Mouse (Mus musculus): ENCODE measurements at regions not wholly inside any gene's neighbourhood (a gene's known extent, or its start where the extent isn't known, plus 50 kb on each side); places are given as distances from the start of the nearest gene placed in this dataset.
"Not testable (repeated sequence)": the region's sequence is repeated elsewhere in the genome, so short reads cannot be mapped to it uniquely, and the experiment has no call there.

DNA sequence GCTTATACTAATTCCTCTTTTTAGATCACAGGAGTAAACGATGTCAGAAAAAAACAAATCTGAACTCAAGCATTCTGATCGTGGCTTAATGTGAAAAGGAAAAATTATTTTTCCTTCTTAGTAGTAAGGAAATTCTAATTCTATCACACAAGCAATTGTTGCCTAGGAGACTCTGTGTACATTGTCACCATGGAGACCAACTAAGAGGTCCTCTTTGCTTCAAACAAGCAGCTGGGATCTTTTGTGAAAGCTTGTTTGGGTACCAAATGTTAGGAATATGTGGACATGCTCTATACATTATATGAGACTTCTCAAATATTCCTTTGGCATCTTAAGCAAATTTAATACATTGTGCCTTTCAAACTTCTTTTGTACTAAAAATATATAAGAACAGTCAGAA lies 345.9 kb upstream of the Atp10a start:
- no peak for DNase-seq (ENCODE audit: low spot score in 2 of 2)

DNA sequence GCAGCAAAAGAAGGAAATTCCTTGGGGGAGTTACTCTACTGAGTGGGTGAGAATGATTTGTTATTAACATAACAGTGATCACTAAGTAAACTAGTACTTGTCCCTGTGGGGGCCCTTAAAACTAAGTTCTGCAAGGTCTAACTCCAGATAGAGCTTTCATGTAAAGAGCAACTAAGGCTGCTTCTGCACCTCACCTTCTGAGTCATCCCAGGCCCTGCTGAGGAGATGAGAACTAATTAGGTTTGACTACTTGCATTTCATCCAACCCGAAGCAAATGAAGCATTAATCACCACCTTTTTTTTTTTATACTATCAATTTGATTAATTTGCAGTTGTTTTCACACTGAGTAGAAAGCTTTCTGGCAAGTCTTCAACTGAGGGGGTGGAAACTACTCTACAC lies 333.6 kb upstream of the Atp10a start:
- no peak for DNase-seq (ENCODE audit: low spot score in 2 of 2)

DNA sequence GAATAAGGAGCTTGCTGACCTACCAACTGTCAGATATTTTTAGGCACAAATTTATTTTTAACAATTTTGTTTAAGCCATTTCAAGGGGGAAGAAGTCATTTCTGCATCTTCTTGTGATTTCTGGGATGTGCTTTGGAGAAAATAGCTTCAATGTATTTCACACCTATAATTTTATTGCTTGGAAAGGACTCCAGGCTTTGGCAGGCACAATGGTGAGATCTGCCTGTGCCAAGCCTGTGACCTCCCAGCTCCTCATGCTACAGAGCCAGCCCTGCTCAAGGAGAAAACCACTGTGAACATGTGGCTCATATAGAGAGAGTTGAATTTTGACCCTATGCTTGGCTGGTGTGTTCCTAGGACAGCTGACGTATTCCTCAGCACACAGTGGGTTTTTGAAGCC lies 288.6 kb upstream of the Atp10a start:
- DNase-seq (ENCODE audit: low spot score in 2 of 2): peak in 1 of 2 experiments; percentile 8

DNA sequence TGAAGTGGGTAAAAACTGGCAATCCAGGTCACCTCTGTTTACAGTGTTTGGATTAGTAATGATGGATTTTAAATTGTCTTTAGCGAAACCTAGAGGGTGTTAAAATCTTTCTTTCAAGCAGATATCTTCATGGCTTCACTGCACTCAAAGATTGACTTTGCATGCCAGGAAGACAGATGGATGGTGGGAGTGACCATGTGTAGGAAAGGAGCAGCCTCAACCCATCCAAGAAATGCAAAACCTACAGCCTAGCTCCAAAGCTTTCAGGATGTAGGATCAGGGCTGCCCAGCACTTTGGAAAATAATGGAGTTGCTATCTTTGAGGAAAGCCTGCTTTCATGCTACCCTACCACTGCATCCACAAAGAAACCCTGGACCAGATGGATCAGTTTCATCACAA lies 272.6 kb upstream of the Atp10a start:
- peak in 1 of 2 experiments; percentile 74 for DNase-seq (ENCODE audit: low spot score in 2 of 2)

DNA sequence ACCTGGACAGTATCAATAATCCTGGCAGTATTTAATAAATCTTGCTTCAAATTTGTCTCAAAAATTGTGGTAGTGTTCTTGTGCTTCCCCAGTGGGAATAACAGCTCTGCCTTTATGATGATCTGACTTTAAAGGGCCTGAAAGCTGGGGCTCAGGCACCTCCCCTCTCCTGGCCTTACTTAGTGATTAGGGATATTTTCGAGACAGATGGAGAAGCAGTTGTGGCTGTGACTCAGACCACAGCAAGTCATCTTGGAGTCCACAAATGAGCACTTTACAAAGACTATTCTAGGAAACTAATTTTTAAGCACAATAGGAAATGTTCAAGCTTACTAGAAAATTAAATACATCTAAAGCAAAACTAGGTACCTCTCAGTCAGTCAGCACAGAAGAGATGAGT lies 267.6 kb upstream of the Atp10a start:
- DNase-seq (ENCODE audit: low spot score in 2 of 2): no peak

DNA sequence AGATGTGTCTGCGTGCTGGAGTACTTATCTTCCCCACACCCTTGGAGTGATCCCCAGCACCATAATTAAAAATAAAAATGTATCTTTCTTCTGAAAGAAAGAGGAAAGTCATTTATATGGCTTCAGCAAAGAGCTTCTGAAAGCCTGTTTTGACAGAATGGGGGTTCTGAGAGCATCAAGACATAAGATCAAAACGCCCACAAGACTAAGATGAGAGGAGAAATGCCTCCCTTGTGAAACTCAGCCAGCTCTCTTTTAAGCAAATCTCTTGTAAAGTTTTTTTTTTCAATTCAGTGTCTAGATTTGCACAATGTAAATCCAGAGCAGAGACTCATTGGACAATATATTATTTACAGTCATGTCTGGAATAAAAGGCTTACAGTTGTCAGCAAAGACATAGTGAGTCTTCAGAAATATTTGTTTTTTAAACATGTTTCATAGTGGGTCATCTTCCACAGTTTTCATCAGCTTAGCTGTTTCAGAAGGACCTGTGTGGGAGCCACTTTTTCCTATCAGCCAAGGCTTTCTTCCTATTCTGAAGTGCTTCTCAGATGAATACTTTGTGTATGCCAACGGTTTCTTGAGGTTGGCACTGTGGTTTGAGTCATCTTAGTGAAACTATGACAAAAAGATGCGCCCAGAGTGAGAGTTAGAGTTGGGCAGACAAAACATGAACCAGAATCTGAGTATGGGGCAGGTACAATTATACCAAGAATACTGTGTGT lies 263.4 kb upstream of the Atp10a start:
- DNase-seq (ENCODE audit: low spot score in 2 of 2): no peak

DNA sequence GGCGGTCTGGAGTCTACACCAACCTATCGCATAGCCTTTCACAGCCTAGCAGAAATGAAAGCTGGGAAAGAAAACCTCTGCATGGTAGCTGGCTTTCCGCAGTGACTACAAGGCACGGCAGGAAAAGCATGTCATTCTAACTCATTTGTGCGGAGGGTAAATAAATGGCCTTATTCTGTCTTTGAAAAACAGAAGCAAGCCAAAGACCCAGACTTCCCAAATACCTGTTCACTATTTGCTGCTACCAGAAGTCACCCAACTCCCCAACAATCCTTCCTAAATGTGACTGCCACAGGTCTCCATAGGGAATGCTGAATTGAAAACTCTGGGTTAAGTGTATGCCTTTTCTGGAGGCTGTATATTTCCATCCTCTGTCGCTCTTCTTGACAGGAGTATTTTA lies 258.0 kb upstream of the Atp10a start:
- DNase-seq (ENCODE audit: low spot score in 2 of 2): no peak

DNA sequence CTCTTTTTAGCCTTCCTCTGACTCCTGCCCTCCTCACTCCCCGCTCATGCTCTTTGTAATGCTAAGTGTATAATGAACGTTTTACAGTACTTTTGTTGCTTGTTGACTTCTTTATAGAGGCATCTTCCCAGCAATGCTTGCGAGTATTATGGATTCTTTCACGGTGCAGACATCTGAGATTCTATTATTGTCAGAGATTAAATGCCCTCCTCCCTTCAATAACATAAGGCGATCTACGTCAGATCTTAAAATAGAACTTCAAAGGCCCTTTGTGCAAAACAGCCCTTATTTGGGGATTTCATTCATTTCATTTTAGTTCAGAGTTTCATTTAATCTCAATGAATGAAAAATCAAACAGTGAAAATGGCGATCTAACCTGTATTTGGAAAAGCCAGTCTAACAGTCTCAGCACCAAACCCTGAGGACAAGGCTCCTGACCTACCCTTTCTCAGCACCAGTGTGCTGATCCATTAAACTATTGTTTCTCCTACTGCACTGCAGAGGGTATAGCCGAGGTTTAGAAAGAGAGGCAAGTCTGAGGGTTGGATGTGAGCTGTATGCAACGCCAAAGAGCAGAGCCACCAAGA lies 257.3 kb upstream of the Atp10a start:
- DNase-seq (ENCODE audit: low spot score in 2 of 2): no peak

DNA sequence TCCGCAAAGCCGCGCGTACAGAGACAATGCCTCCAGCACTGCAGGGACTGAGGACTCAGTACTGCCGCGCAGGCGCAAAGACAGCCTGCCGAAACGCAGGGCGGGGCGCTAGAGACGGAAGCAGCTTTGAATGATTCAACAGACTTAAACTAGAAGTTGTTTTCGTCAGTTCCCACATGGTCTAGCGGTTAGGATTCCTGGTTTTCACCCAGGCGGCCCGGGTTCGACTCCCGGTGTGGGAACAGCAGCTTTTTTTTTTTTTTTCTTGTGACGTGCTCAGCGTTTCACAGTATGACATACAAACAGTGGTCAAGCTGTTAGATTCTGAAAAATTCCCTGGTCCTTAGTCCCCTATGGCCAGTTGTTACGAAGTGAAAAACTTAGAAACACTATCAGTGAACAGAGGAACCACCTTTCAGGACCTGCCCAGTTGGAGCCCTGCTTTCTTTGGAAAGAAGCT lies 256.8 kb upstream of the Atp10a start:
- DNase-seq (ENCODE audit: low spot score in 2 of 2): peak; percentile 90 to 95

DNA sequence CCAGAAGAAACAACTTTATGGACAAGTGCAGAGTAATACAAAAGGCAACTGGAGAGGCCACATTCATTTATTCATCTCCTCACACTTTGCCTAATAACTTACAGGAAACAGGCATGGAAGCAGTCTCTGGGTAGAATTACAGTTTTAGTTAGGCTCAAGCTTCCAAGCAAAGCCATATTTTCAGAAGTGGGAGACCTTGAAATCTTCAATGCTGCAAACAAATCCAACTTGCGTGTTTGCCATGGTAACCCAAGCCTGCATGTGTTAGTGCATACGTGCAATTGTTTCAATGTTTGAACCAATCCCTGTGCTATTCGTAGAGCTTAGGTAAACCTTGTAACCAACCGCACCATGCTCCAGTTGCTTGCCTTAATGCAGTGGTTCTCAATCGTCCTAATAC lies 256.3 kb upstream of the Atp10a start:
- no peak for DNase-seq (ENCODE audit: low spot score in 2 of 2)

DNA sequence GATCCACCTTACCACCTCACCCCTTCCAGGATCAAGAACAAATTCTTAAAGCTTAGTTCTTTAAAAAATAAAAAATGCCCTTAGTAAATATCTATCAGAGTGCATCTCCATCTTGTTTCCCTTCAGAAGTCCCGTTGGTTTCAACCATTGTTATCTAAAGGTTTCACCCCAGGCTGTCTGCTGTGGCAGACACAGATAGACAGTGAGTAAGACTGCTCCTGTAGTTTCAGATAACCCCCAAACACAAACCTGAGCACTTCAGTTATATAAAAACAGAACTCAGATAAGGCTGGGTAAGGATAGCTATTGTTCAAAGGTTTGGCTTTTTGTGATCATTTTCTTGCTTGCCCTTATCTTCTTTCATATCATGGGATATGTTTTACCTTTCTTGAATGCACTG lies 255.4 kb upstream of the Atp10a start:
- no peak for DNase-seq (ENCODE audit: low spot score in 2 of 2)

DNA sequence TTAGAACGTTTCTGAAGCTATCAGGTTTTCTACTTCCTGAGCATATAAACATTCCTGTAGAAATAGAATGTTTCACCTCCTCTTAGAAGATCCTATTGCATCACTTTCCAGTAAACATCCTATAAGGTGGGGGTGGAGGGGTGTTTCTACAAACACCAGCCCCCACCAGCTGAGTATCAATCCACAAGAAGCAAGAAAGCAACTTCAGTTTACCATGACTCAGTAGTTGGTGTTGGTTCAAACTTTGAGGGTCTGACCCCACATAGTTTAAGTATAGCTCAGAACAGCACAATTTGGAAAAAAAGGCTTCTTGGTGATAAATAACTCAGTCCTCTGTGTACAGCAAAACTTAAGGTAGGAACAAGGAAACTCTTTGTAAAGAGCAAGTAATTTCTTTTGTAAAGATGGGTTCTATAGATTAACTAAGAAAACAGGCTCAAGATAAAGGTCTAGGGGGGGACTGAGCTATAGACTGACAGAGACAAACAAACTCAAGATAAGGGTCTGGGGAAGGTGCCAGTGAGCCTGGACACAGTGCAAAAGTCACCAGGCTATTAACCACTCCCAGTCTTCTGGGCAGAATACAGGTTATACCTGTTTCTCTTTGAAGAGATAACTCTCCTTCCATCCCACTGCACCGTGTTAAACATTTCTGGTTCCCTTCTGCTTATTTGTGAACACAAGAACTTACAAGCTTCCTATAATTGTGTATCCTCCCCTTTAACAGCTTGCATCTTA lies 218.9 kb upstream of the Atp10a start:
- no peak for DNase-seq (ENCODE audit: low spot score in 2 of 2)

DNA sequence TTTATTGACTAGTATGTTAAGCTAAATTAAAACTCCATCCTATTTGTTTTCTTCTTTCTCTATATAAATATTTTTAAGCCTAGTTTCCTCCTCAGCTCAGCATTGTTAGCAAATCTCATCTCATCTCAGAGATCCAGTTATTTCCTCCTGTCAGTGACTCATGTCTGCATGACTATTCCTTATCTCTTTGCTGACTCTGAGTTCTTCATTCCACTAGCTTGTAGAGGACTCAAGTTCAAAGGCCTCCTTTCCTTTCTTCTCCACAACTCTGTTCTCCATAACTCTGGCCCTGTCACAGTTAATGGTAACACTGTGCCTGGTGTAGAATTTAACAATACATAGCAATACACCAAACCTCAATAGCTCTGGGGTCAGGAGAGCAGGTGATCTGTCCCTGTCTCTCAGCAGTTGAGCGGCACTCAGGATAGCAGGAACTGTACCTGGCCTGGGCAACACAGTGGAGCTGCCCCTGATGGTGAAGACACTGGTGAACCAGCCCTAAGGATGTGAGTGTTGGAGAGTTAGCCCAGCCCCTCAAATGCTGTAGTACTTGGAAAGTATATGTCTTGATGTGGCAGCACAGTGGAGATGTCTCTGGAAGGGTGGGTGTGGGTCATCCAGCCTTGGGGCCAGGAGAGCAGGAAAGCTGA lies 213.3 kb upstream of the Atp10a start:
- DNase-seq (ENCODE audit: low spot score in 2 of 2): no peak

DNA sequence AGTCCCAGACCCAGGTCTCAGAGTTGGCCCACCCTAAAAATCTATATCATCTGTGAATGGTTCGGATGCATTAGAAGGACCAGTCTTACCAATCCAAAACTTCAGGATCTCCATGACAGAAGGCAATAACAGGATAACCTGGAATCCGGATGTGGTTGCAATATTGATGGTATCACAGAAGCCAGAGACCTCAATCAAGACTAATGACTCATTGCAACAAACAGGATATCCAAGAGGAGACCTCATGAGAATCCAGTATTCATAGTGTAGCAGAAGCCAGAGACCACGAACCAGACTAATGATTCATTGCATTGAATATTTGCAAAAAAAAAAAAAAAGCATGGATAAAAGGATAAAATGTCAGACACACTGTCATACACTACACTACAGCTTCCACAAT lies 212.7 kb upstream of the Atp10a start:
- DNase-seq (ENCODE audit: low spot score in 2 of 2): no peak

DNA sequence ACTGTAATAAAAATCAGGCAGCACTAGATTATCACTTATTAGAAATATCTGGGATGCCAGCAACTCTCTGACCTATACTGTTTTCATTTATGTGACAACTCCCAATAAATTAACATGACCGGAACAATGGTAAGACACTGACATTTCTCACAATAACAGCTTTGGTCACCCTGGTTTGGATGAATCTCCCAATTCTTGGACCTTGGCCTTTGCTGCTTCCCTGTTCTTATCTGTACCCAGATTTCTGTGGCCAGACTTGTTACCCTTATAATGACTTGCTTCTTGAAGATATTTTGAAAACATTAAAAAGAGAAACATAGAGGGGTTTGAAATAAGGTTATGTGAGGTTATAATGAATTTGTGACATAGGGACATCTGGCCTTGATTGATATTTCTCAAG lies 210.2 kb upstream of the Atp10a start:
- no peak for DNase-seq (ENCODE audit: low spot score in 2 of 2)

DNA sequence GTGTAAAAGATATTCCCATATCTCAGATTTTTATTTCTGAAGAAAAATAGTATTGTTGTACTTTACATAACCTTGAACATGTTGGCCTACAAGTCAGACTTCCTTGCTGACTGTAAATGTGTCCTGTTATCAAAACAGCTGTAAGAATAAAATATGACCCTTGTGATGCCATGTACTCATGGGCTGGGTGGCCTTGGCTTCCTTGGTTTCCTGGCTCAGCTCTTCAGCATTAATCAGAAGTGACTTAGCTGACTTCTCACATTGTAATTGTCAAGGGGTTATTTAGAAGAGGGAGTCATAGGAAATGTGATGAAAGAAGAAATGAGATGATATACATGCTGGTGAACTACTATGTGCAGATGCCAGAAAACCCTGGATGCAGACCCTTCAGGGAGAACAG lies 209.7 kb upstream of the Atp10a start:
- no peak for DNase-seq (ENCODE audit: low spot score in 2 of 2)

DNA sequence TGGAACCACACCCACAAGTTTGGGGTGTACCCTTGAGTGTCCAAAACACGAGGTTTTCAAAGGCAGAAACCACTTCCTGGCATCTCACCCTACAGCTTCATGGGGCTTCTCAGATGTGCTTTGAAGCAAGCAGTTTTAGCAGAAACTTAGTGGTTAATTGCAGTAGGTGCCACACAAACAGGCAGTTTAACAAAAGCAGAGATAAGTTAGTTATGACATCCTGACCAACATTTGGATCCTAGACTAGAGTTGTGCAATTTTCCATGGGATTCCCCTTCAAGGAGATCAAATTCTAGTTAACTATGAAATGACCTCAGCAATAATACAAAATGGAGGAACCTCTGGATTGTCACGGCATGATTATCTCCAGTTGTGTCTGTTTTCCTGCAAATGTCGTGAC lies 207.2 kb upstream of the Atp10a start:
- no peak for DNase-seq (ENCODE audit: low spot score in 2 of 2)

DNA sequence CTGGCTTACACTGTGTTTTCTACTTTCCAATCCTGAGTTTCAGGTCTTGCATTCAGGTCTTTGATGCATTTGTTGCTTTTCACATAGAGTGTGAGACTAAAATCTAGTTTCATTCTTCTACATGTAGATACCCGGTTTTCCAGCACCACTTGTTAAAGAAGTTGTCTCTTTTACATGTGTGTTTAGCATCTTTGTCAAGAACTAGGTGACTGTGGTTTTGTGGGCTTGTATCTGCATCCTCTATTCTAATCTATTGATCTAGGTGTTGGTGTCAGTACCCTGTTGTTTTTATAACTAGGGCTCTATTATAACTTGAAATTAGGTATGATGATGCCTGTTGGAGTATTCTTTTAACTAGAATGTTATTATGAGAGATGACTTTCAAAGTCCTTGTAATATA lies 204.0 kb upstream of the Atp10a start:
- DNase-seq (ENCODE audit: low spot score in 2 of 2): no peak

DNA sequence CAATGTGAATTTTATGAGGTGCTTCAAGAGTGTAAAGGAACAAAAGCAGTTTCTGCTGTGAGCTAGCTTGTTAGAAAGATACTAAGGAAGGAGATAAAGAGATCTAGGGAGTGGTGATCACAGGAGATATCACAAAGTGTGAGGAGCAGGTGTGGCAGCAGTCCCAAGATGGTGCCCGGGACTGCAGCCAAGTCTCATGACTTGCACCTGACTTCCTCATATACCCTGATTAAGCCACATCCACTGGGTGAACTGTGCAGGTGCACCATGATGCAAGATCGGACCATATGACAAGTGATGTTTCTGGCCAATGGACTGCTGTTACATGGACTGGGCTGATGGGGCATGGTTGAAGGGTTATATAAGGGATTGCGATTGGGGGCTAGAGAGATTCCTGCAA lies 197.8 kb upstream of the Atp10a start:
- DNase-seq (ENCODE audit: low spot score in 2 of 2): not testable (repeated sequence)

DNA sequence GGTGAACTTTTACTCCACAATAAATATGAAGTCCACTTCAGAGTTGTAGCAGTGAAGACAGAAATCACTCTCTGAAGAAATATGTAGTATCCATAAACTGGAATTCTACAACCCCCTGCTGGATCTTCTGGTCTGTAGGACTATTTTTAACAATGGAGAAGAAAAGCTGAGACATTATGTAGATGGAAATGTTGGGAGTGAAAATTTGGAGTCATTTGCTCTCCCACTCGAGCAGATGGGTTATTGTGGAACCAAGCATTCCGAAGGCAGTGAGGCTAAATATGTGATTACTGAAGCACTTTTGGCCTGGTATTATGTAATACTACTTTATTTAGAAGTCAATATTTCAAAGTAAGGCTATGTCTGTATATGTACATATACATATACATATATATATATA lies 195.0 kb upstream of the Atp10a start:
- DNase-seq (ENCODE audit: low spot score in 2 of 2): peak in 1 of 2 experiments; percentile 9

DNA sequence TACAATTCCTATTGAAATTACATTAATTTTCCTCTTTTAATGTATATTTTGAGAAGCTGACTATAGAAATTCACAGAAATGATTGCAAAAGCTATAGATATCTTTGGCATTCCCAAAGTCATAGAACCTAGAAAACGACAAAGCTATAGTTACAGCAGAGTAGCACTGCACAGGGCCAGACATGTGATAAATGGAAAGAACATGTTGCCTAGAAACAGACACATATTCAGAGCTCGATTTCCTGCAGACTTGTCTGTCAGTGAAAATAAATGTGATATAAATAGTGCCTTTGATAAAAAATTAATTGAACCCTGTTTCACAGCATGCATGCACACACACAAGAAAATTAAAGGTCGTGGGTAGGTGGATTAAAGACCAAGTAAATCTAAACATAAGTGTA lies 182.8 kb upstream of the Atp10a start:
- no peak for DNase-seq (ENCODE audit: low spot score in 2 of 2)

DNA sequence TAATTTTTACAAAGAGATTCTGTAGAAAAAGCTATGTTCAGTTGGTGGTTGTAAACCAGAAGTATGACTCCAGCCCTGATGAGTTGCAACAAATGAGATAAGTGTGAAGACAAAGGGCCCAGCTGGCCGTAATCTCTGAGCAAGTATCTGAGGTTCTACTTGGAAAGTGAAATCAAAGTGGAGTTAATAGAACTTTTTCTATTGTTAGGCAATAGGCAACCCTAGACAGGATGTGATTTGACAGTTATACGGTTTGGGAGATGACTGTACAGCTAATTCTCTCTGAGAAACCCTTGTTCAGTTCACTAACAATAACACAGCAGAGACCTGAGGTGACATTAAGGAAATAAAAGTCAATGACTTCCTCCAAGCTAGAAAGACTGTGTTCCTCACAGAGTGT lies 180.8 kb upstream of the Atp10a start:
- DNase-seq (ENCODE audit: low spot score in 2 of 2): no peak

All from left cerebral cortex, adult 8-10 months (tissue).